Mouse (Mus musculus): ENCODE results near the gene Smarcal1. TPM values are rescaled to one million over a fixed set of nuclear protein-coding genes. Genes with fewer than 3 reads are reported as not detected.
A peak's percentile ranks its signal among the peaks of the same experiment; 100 is the strongest.

The Smarcal1 gene
- polyA plus RNA-seq, 1 experiment from 2014 or later: 26.2 TPM

GRCm38 (mm10) chr1:72564334-72564962 is 18.6 kb upstream of the Smarcal1 start:
- no peak for ATAC-seq

GRCm38 (mm10) chr1:72567056-72567455 is 16.0 kb upstream of the Smarcal1 start:
- Histone ChIP-seq H3K4me2 (ENCODE audit: low read length) (peak overlapping the region; percentile 53), H3K27ac (ENCODE audit: low read depth, low read length) (peak overlapping the region; percentile 63), H3K9me3 (ENCODE audit: control insufficient read depth, low read length) (no peaks in the 10 kb centered on the region), H3K27me3 (replicated peaks; ENCODE audit: control insufficient read depth, insufficient read depth, low read length) (no peaks in the 10 kb centered on the region), H3K4me1 (ENCODE audit: control insufficient read depth, insufficient read depth, low read depth, low read length) (peaks cover 5% of the 10 kb centered on the region), H3K9ac (ENCODE audit: low read depth, low read length) (peak overlapping the region; percentile 51; the same call in 1 of the 2 replicates), H3K36me3 (ENCODE audit: control insufficient read depth, insufficient read depth, low read length) (no peaks in the 10 kb centered on the region), H3K4me3 (ENCODE audit: low read length) (peak overlapping the region; percentile 28)
- ATAC-seq: 0 out of 2 replicates have a peak, but pooled peaks have one; percentile 52
- 28% methylated on average over 9 of the region's 9 CpGs for WGBS

More at GRCm38 (mm10) chr1:72564334-72564962, 18.6 kb upstream of the Smarcal1 start:
- Histone ChIP-seq H3K27ac (ENCODE audit: low read depth, low read length) (no peak overlapping the region), H3K9me3 (ENCODE audit: control insufficient read depth, low read length) (no peaks in the 10 kb centered on the region), H3K27me3 (replicated peaks; ENCODE audit: control insufficient read depth, insufficient read depth, low read length) (no peaks in the 10 kb centered on the region; the same call in 1 of the 2 replicates), H3K9ac (ENCODE audit: low read depth, low read length) (no peak overlapping the region), H3K4me1 (ENCODE audit: control insufficient read depth, insufficient read depth, low read depth, low read length) (peaks cover 5% of the 10 kb centered on the region), H3K36me3 (ENCODE audit: control insufficient read depth, insufficient read depth, low read length) (no peaks in the 10 kb centered on the region), H3K4me2 (ENCODE audit: low read length) (no peak overlapping the region), H3K4me3 (ENCODE audit: low read length) (no peak overlapping the region)
- 74% methylated on average over 6 of the region's 6 CpGs for WGBS

- Histone ChIP-seq H3K4me2 (ENCODE audit: low read length) (no peak overlapping the region), H3K4me3 (ENCODE audit: low read length) (no peak overlapping the region), H3K9me3 (ENCODE audit: control insufficient read depth, low read length) (no peaks in the 10 kb centered on the region), H3K27me3 (replicated peaks; ENCODE audit: control insufficient read depth, insufficient read depth, low read length) (no peaks in the 10 kb centered on the region), H3K4me1 (ENCODE audit: control insufficient read depth, insufficient read depth, low read depth, low read length) (peaks cover 5% of the 10 kb centered on the region), H3K9ac (ENCODE audit: low read depth, low read length) (no peak overlapping the region), H3K27ac (ENCODE audit: low read depth, low read length) (no peak overlapping the region), H3K36me3 (ENCODE audit: control insufficient read depth, insufficient read depth, low read length) (no peaks in the 10 kb centered on the region)
- no peak for ATAC-seq
- 94% methylated on average over 8 of the region's 8 CpGs for WGBS
Observed at GRCm38 (mm10) chr1:72568725-72569124, 14.3 kb upstream of the Smarcal1 start.

- Histone ChIP-seq H3K9me3 (ENCODE audit: control insufficient read depth, low read length) (no peaks in the 10 kb centered on the region), H3K9ac (ENCODE audit: low read depth, low read length) (no peak overlapping the region), H3K27me3 (replicated peaks; ENCODE audit: control insufficient read depth, insufficient read depth, low read length) (no peaks in the 10 kb centered on the region), H3K4me2 (ENCODE audit: low read length) (no peak overlapping the region), H3K27ac (ENCODE audit: low read depth, low read length) (no peak overlapping the region), H3K36me3 (ENCODE audit: control insufficient read depth, insufficient read depth, low read length) (no peaks in the 10 kb centered on the region), H3K4me3 (ENCODE audit: low read length) (no peak overlapping the region), H3K4me1 (ENCODE audit: control insufficient read depth, insufficient read depth, low read depth, low read length) (peaks cover 11% of the 10 kb centered on the region)
- no peak for ATAC-seq
- 70% methylated on average over 7 of the region's 7 CpGs for WGBS
Observed at GRCm38 (mm10) chr1:72574047-72574446, 9.0 kb upstream of the Smarcal1 start.

- H3K27ac ChIP-seq (ENCODE audit: low read depth, low read length): no peak overlapping the region
- H3K36me3 ChIP-seq (ENCODE audit: control insufficient read depth, insufficient read depth, low read length): no peaks in the 10 kb centered on the region
- ATAC-seq: no peak
- H3K4me1 ChIP-seq (ENCODE audit: control insufficient read depth, insufficient read depth, low read depth, low read length): peaks cover 11% of the 10 kb centered on the region
- 72% methylated on average over 7 of the region's 7 CpGs for WGBS
- H3K4me2 ChIP-seq (ENCODE audit: low read length): no peak overlapping the region
- H3K4me3 ChIP-seq (ENCODE audit: low read length): no peak overlapping the region
- H3K27me3 ChIP-seq (replicated peaks; ENCODE audit: control insufficient read depth, insufficient read depth, low read length): no peaks in the 10 kb centered on the region
- H3K9ac ChIP-seq (ENCODE audit: low read depth, low read length): no peak overlapping the region
- H3K9me3 ChIP-seq (ENCODE audit: control insufficient read depth, low read length): no peaks in the 10 kb centered on the region
Observed at GRCm38 (mm10) chr1:72574608-72575007, 8.4 kb upstream of the Smarcal1 start.

GRCm38 (mm10) chr1:72575121-72575520 is 7.9 kb upstream of the Smarcal1 start:
- Histone ChIP-seq H3K27ac (ENCODE audit: low read depth, low read length) (no peak overlapping the region), H3K9me3 (ENCODE audit: control insufficient read depth, low read length) (no peaks in the 10 kb centered on the region), H3K9ac (ENCODE audit: low read depth, low read length) (no peak overlapping the region), H3K27me3 (replicated peaks; ENCODE audit: control insufficient read depth, insufficient read depth, low read length) (no peaks in the 10 kb centered on the region), H3K4me3 (ENCODE audit: low read length) (no peak overlapping the region), H3K4me1 (ENCODE audit: control insufficient read depth, insufficient read depth, low read depth, low read length) (peaks cover 11% of the 10 kb centered on the region), H3K36me3 (ENCODE audit: control insufficient read depth, insufficient read depth, low read length) (no peaks in the 10 kb centered on the region), H3K4me2 (ENCODE audit: low read length) (no peak overlapping the region)
- WGBS: 54% methylated on average over 4 of the region's 4 CpGs
- ATAC-seq: no peak

GRCm38 (mm10) chr1:72577481-72577922 is 5.5 kb upstream of the Smarcal1 start:
- Histone ChIP-seq H3K4me1 (ENCODE audit: control insufficient read depth, insufficient read depth, low read depth, low read length) (peaks cover 11% of the 10 kb centered on the region), H3K27ac (ENCODE audit: low read depth, low read length) (no peak overlapping the region), H3K4me2 (ENCODE audit: low read length) (peak overlapping the region; percentile 42), H3K36me3 (ENCODE audit: control insufficient read depth, insufficient read depth, low read length) (no peaks in the 10 kb centered on the region), H3K9me3 (ENCODE audit: control insufficient read depth, low read length) (no peaks in the 10 kb centered on the region), H3K9ac (ENCODE audit: low read depth, low read length) (peak overlapping the region; percentile 44), H3K4me3 (ENCODE audit: low read length) (peak overlapping the region; percentile 10; the same call in 1 of the 2 replicates), H3K27me3 (replicated peaks; ENCODE audit: control insufficient read depth, insufficient read depth, low read length) (no peaks in the 10 kb centered on the region)
- no peak for ATAC-seq
- 4% methylated on average over 12 of the region's 12 CpGs for WGBS

GRCm38 (mm10) chr1:72578351-72578750 is 4.7 kb upstream of the Smarcal1 start:
- Histone ChIP-seq H3K4me2 (ENCODE audit: low read length) (peak overlapping the region; percentile 15; the same call in 1 of the 2 replicates), H3K27me3 (replicated peaks; ENCODE audit: control insufficient read depth, insufficient read depth, low read length) (no peaks in the 10 kb centered on the region), H3K4me1 (ENCODE audit: control insufficient read depth, insufficient read depth, low read depth, low read length) (peaks cover 11% of the 10 kb centered on the region), H3K9ac (ENCODE audit: low read depth, low read length) (peak overlapping the region; percentile 11; the same call in 1 of the 2 replicates), H3K9me3 (ENCODE audit: control insufficient read depth, low read length) (no peaks in the 10 kb centered on the region), H3K27ac (ENCODE audit: low read depth, low read length) (no peak overlapping the region), H3K36me3 (ENCODE audit: control insufficient read depth, insufficient read depth, low read length) (no peaks in the 10 kb centered on the region), H3K4me3 (ENCODE audit: low read length) (no peak overlapping the region)
- no peak for ATAC-seq
- 29% methylated on average over 15 of the region's 15 CpGs for WGBS

- no peaks in the 10 kb centered on the region for H3K9me3 ChIP-seq (ENCODE audit: control insufficient read depth, low read length)
- H3K4me2 ChIP-seq (ENCODE audit: low read length): peak overlapping the region; percentile 15; the same call in 1 of the 2 replicates
- no peak for ATAC-seq
- peaks cover 14% of the 10 kb centered on the region for H3K4me1 ChIP-seq (ENCODE audit: control insufficient read depth, insufficient read depth, low read depth, low read length)
- no peaks in the 10 kb centered on the region for H3K27me3 ChIP-seq (replicated peaks; ENCODE audit: control insufficient read depth, insufficient read depth, low read length)
- H3K27ac ChIP-seq (ENCODE audit: low read depth, low read length): no peak overlapping the region
- H3K4me3 ChIP-seq (ENCODE audit: low read length): no peak overlapping the region
- 22% methylated on average over 4 of the region's 4 CpGs for WGBS
- no peak overlapping the region; the same call in 1 of the 2 replicates for H3K9ac ChIP-seq (ENCODE audit: low read depth, low read length)
- no peaks in the 10 kb centered on the region for H3K36me3 ChIP-seq (ENCODE audit: control insufficient read depth, insufficient read depth, low read length)
Observed at GRCm38 (mm10) chr1:72578806-72579205, 4.2 kb upstream of the Smarcal1 start.
